Mouse (Mus musculus) neural tube, embryonic 12.5 days (tissue): ENCODE results near the gene Nlrp10. TPM values are rescaled to one million over a fixed set of nuclear protein-coding genes. Genes with fewer than 3 reads are reported as not detected.

ENCODE experiments used
- ATAC-seq: fragments of 200-750 bp; cut with Nextera tagmentation; 2 replicates; pipeline ENCODE4 v1.8.0; 2017; ENCODE audit warnings: low read depth, mild to moderate bottlenecking, moderate TSS enrichment, moderate library complexity; ENCODE audit not compliant: low FRiP score
- H3K27ac ChIP-seq: fragments of 300-500 bp; sonication (generic); 2 replicates; pipeline ENCODE4 v1.5.1; 2016
- H3K27me3 ChIP-seq: fragments of 300-500 bp; sonication (generic); replicated peaks from 2 replicates; pipeline ENCODE4 v1.6.1; 2016; ENCODE audit warnings: mild to moderate bottlenecking
- H3K36me3 ChIP-seq: fragments of 300-500 bp; sonication (generic); 2 replicates; pipeline ENCODE4 v1.6.1; 2016; ENCODE audit warnings: mild to moderate bottlenecking
- H3K4me1 ChIP-seq: fragments of 300-500 bp; sonication (generic); 2 replicates; pipeline ENCODE4 v1.6.1; 2016
- H3K4me2 ChIP-seq: fragments of 300-500 bp; sonication (generic); replicated peaks from 2 replicates; pipeline ENCODE4 v1.6.1; 2016; ENCODE audit warnings: mild to moderate bottlenecking
- H3K4me3 ChIP-seq: fragments of 300-500 bp; sonication (generic); 2 replicates; pipeline ENCODE4 v1.5.1; 2016
- H3K9ac ChIP-seq: fragments of 300-500 bp; sonication (generic); 2 replicates; pipeline ENCODE4 v1.6.1; 2016; ENCODE audit warnings: mild to moderate bottlenecking
- H3K9me3 ChIP-seq: fragments of 300-500 bp; sonication (generic); 2 replicates; pipeline ENCODE4 v1.6.1; 2016; ENCODE audit warnings: mild to moderate bottlenecking
- WGBS: fragments of 180-500 bp; shearing (Covaris S2); methylation state at CpG from one replicate; pipeline ENCODE4 v1.1.7; 2016; 5-methylcytosine and 5-hydroxymethylcytosine counted together
- polyA plus RNA-seq: library from polyadenylated mRNA; unstranded; fragments of >200 nt; fragmentation: Nextera tagmentation; extraction: Ambion mirVana; gene quantifications from 2 replicates; pipeline ENCODE4 v1.2.1, GENCODE M21; 2016

Gene Nlrp10
- not detected in 2 replicates for polyA plus RNA-seq

DNA sequence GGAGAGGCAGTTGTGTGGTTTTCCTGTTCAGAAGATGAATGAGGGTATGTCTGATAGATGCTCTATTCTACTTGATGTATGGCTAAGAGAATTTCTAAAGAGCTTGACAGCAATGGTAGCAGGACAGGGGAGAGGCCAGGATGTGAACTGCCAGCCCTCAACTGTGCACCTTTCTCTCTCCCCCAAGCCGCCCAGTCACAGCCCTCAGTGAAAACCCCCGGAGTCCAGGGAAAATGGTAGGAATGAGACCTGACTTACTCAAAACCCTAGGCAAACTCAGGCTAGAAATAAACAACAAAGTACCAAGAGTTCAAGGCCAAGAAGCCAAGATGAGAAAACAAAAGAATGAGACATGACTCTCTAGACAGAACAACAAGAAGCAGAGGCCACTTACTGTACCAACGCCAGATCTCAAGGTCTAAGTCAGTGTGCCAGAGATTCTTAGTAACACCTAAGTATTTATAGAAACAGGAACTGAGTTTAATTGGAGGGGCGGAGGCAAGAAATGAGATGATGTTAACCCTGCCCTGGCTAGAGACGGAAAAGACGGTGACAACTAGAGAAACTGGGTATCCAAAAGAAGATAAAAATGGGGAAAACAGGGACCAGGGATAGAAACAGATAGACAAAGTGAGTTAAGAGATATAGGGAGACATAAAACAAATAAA, at the start of gene Nlrp10:
TSS of gene Nlrp10 (minus strand) at position 453 of the 668 bp plus-strand sequence.
- Histone ChIP-seq H3K4me1 (peaks cover 1% of the 10 kb centered on the region; the same call in 1 of the 2 replicates), H3K9me3 (no peaks in the 10 kb centered on the region), H3K4me2 (no peak within 1 kb of the TSS), H3K27me3 (no peaks in the 10 kb centered on the region), H3K9ac (no peak within 1 kb of the TSS), H3K4me3 (no peak within 1 kb of the TSS), H3K27ac (no peak within 1 kb of the TSS), H3K36me3 (no peaks in the 10 kb centered on the region)
- 81% methylated on average over 6 of the region's 6 CpGs for WGBS
- ATAC-seq = no peak

DNA sequence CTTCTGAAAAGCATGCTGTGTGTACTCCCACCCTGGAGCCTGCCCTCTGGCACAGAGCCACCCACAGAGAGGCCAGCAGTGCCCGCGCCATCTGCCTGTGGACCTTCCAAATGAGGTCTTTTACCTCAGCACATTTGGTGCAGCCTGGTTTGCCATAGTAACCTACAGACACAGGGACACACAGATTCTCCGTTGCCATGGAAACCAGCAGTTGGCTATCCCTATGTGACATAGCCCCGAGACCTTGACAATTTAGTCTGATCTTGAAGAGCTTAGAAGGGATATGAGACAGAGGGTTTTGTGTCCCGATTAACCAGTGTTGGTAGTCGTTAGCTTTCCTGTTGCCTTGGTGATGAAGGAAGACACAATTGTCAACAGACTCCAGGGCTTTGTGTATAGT, 42.3 kb upstream of the Nlrp10 start:
- Histone ChIP-seq H3K27me3 (peaks cover 11% of the 10 kb centered on the region), H3K27ac (no peak overlapping the region), H3K9me3 (no peaks in the 10 kb centered on the region), H3K4me2 (0 out of 2 replicates have a peak overlapping the region, but pooled peaks have one; percentile 8), H3K9ac (no peak overlapping the region), H3K4me3 (no peak overlapping the region), H3K4me1 (peaks cover 12% of the 10 kb centered on the region), H3K36me3 (no peaks in the 10 kb centered on the region)
- 29% methylated on average over 6 of the region's 6 CpGs for WGBS
- peak; percentile 87 for ATAC-seq

DNA sequence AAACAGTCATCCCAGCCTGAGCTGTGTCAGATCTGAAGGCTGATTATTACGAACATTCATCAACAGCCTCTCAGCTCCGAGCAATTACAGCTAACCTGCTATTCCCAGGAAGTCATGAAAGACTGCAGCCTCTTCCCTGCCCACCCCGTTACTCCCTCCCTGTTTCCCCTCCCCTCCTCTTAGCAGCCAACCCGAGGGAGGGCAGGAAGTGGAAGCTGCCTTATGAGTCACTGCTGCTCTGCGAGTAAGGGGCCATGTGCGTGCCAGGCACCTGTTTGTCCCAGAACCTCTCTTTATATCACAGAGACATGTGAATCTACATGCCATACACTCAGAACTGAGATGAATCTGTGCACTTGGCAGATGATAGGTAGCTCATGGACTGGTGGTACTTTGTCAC, 38.2 kb upstream of the Nlrp10 start:
- Histone ChIP-seq H3K4me2 (no peak overlapping the region), H3K27ac (no peak overlapping the region), H3K36me3 (no peaks in the 10 kb centered on the region), H3K4me3 (no peak overlapping the region), H3K27me3 (peaks cover 11% of the 10 kb centered on the region), H3K9ac (no peak overlapping the region), H3K4me1 (peaks cover 17% of the 10 kb centered on the region), H3K9me3 (no peaks in the 10 kb centered on the region)
- no peak for ATAC-seq
- WGBS = 48% methylated on average over 6 of the region's 6 CpGs

DNA sequence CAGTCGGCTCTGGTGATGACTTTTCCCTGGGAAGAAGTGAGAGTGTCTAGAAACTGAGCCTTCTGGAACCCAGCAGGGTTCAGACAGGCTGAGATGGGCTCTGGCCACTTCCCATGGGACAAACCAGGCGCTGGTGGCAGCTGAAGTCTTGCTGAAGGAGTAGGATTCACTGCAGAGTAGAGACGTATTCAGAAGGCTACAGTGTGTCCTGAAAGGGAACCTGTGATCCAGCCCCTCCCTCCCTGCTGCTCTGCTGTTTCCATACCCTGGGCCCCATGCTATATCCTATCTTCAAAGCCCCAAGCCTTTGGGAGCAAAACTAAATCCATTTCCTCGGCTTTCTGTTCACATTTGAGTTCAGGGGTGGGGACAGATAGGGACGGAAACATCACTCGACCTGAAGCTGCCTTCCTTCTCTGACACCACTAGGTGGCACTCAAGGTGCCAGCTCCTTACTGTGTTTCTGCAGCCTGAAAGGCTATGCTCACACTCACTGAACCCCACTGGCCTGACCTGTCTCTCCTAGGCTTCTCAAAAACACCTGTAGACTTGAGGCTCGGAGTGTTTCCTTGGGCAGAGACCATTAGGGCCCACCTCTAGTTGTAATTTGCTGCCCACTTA, 36.9 kb upstream of the Nlrp10 start:
- Histone ChIP-seq H3K9me3 (no peaks in the 10 kb centered on the region), H3K4me3 (no peak overlapping the region), H3K36me3 (no peaks in the 10 kb centered on the region), H3K27me3 (peaks cover 11% of the 10 kb centered on the region), H3K27ac (no peak overlapping the region), H3K4me2 (no peak overlapping the region), H3K9ac (no peak overlapping the region), H3K4me1 (peaks cover 6% of the 10 kb centered on the region)
- peak; percentile 61 for ATAC-seq
- 34% methylated on average over 7 of the region's 7 CpGs for WGBS

DNA sequence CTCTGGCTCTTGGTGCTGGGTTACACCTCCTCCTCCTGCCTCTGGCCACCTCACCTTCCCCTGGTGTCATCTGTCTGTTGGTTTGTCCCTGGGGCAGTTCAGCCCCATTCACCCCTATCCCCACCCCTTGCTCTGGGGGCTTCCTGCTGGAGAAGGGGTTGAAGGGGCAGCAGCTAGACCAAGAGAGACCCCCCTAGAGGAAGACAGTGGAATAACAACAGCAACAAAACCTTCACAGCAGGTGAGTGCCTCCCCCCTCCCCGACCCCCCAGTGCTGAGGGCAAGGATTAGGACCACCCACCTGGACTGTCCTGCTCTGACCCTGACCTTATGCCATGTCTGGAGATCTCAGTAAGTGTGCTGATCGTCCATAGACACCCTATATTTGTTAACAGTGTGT, 36.0 kb upstream of the Nlrp10 start:
- H3K4me3 ChIP-seq = no peak overlapping the region
- no peak overlapping the region for H3K9ac ChIP-seq
- H3K4me1 ChIP-seq = peaks cover 5% of the 10 kb centered on the region; the same call in 1 of the 2 replicates
- no peaks in the 10 kb centered on the region for H3K9me3 ChIP-seq
- no peak overlapping the region for H3K27ac ChIP-seq
- H3K4me2 ChIP-seq = no peak overlapping the region
- peaks cover 6% of the 10 kb centered on the region for H3K27me3 ChIP-seq
- 51% methylated on average over 2 of the region's 2 CpGs for WGBS
- no peaks in the 10 kb centered on the region for H3K36me3 ChIP-seq
- ATAC-seq = 0 out of 2 replicates have a peak, but pooled peaks have one; percentile 14

DNA sequence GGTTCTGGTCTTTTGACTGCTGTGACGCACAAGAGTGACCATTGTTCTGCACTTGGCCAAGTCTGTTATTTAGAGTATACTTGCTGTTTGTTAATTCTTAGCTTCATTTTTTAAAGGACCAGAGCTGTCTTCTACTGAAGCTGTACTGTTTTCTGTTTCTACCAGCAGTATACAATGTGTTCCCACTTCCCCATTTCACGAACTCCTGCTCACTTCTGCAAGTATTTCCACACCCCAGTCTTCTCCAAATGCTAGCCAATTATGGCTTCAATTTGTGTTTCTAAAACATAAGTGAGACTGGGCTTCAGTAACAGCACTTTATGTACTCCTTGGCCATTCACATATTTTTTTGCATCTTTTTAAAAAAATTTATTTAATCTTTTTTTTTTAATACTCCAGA, 27.8 kb upstream of the Nlrp10 start:
- ATAC-seq = no peak
- no peaks in the 10 kb centered on the region for H3K4me1 ChIP-seq
- no peaks in the 10 kb centered on the region for H3K36me3 ChIP-seq
- H3K9ac ChIP-seq = no peak overlapping the region
- no peak overlapping the region for H3K4me3 ChIP-seq
- 77% methylated on average over 2 of the region's 2 CpGs for WGBS
- peaks cover 4% of the 10 kb centered on the region; the same call in 1 of the 2 replicates for H3K27me3 ChIP-seq
- H3K9me3 ChIP-seq = no peaks in the 10 kb centered on the region
- H3K27ac ChIP-seq = no peak overlapping the region
- no peak overlapping the region for H3K4me2 ChIP-seq

DNA sequence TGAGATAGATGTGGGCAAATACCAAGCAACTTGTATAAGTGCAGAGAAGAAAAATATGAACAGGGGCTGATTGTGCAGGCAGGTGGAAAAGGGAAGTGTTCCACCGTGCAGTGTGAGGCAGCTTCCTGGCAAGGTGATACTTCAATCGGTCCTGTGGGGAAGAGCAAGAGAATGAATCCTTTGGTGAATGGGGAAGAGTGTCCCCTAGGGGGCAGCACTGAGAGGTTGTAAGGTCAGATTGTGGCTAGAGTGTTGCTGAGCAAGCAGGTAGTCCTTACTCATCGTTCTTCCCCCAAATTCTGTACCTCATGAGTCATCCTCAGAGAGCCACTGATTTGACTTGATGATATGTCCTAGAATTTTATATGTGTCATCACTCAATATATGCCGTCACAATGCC, 24.2 kb upstream of the Nlrp10 start:
- Histone ChIP-seq H3K4me3 (no peak overlapping the region), H3K4me1 (peaks cover 13% of the 10 kb centered on the region), H3K36me3 (no peaks in the 10 kb centered on the region), H3K27ac (no peak overlapping the region), H3K4me2 (no peak overlapping the region), H3K9ac (no peak overlapping the region), H3K9me3 (no peaks in the 10 kb centered on the region), H3K27me3 (peaks cover 36% of the 10 kb centered on the region)
- 56% methylated on average over 4 of the region's 4 CpGs for WGBS
- no peak for ATAC-seq

DNA sequence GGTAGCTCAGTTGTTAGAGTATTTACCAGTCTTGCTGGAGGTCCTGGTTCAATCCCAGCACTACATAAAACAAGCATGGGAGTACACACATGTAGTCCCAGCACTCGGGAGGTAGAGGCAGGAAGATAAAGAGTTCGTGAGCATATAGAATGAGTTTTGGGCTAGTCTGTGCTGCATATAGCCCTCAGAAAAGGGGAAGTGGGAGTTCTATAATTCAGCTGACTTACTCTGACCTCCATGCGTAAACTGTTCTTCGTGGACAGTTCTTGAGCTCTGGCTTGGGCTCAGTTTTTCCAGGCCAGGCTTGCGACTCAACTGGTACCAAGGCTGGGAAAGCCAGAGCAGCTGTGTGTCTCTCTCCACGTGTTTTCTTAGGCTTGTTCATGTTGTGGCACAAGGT, 22.8 kb upstream of the Nlrp10 start:
- WGBS = 81% methylated on average over 6 of the region's 6 CpGs
- no peaks in the 10 kb centered on the region for H3K36me3 ChIP-seq

DNA sequence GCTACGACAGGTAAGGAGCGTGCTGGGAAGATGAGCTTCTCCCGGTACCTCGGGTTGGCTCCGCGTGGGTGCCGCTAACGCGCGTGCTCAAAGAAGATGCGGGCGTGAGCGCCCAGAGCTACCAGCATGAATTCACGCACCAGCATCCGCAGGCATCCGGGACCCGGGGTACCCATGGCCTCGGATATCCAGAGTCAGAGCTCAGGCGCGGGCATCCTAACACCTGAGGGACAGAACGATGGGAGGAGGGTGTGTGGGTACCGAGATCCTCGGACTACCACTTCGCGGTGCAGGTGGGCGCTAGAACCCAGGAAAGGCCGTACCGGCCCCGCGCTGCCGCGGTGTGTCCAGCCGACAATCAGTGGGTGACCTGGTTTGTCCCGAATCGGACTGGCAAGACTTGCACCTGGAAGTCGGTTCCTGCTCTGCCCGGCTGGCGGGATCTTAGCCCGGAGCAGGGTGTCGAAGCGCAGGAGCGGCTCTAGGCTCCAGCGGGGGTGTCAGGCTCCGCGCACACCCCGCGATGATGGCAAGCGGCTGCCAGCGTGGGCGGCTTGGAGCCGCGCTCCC, 20.9 kb upstream of the Nlrp10 start:
- WGBS = under 1% methylated on average over 52 of the region's 52 CpGs
- Histone ChIP-seq H3K4me2 (peak overlapping the region; percentile 98), H3K9ac (peak overlapping the region; percentile 58), H3K27ac (no peak overlapping the region), H3K4me3 (peak overlapping the region; percentile 56), H3K4me1 (peaks cover 13% of the 10 kb centered on the region), H3K9me3 (no peaks in the 10 kb centered on the region), H3K36me3 (no peaks in the 10 kb centered on the region), H3K27me3 (peaks cover 38% of the 10 kb centered on the region)
- ATAC-seq = peak; percentile 67

More for the DNA sequence above, 22.8 kb upstream of the Nlrp10 start:
- Histone ChIP-seq H3K4me3 (no peak overlapping the region), H3K4me1 (peaks cover 13% of the 10 kb centered on the region), H3K9me3 (no peaks in the 10 kb centered on the region), H3K4me2 (no peak overlapping the region), H3K27me3 (peaks cover 38% of the 10 kb centered on the region), H3K9ac (no peak overlapping the region), H3K27ac (no peak overlapping the region)
- ATAC-seq = no peak

DNA sequence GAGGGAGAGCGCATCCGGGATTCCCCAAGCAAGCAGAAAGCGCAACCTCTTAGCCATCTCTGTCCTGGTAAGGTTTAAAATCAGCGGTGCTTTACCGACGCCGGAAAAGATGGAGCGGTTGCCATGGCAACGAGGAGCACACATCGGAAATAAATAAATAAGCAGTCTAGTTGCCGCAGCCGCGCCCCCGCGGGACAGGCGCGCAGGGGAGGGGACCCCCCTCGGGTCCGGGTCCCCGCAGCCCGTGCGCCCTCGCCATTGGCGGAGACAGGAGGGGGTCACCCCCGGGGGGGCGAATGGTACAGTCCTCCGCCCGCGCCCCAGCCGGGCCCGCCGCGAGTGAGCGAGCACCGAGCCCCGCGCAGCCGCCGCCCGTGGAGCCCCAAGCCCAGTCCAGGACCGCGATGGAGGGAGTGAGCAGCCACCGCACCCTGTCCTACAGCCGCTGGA, 20.4 kb upstream of the Nlrp10 start, which contains the start of gene Tub:
TSS of gene Tub (plus strand) at position 27 of the 450 bp plus-strand sequence.
- Histone ChIP-seq H3K4me2 (peak within 1 kb of the TSS; percentile 98), H3K4me1 (peaks cover 13% of the 10 kb centered on the region), H3K9ac (peak within 1 kb of the TSS; percentile 58), H3K36me3 (no peaks in the 10 kb centered on the region), H3K9me3 (no peaks in the 10 kb centered on the region), H3K27ac (no peak within 1 kb of the TSS), H3K27me3 (peaks cover 38% of the 10 kb centered on the region), H3K4me3 (peak within 1 kb of the TSS; percentile 56)
- 2% methylated on average over 42 of the region's 44 CpGs for WGBS
- ATAC-seq = peak; percentile 79

DNA sequence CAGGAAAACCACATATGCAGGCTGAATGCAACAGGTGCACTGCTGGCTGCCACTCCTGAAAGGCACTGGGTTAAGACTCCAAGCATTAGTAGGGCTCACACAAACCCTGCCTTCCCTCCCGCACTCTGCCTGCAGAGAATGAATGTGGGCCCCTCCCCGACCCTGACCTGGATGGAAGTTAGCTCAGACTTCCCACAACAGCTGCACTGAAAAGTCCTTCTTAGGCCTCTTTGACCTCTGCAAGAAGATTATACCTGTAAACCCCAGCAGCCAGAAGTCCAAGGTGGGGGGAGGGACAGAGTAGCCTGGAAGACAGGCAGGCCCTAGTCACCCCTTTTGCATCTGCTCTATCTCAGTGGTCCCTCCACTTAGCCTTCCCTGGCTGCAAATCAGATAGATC, 19.3 kb upstream of the Nlrp10 start:
- Histone ChIP-seq H3K27me3 (peaks cover 38% of the 10 kb centered on the region), H3K4me2 (no peak overlapping the region), H3K36me3 (0 out of 2 replicates have a peak, but pooled peaks cover under 1% of the 10 kb centered on the region), H3K9me3 (no peaks in the 10 kb centered on the region), H3K9ac (no peak overlapping the region), H3K27ac (no peak overlapping the region), H3K4me3 (no peak overlapping the region), H3K4me1 (peaks cover 13% of the 10 kb centered on the region)
- 37% methylated on average over 2 of the region's 2 CpGs for WGBS
- no peak for ATAC-seq

DNA sequence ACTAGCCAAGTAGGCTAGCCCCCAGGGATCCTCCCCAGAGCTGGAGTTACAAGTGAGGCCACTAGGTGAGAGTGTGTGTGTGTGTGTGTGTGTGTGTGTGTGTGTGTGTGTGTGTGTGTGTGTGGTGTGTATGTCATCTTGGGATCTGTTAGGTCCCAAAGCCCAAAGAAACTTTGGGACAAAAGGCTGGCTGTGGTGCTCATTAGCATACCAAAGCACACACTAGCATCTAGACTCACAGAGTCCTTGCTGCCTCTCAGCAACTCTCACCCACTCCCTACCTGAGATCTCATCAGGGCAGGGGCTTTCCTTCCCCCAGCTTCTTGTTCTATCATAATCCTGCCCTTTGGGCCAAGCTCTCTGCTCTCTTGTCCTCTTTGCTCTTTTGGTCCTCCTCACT, 18.6 kb upstream of the Nlrp10 start:
- Histone ChIP-seq H3K9me3 (no peaks in the 10 kb centered on the region), H3K4me3 (no peak overlapping the region)

More for the DNA sequence above, 18.6 kb upstream of the Nlrp10 start:
- Histone ChIP-seq H3K36me3 (0 out of 2 replicates have a peak, but pooled peaks cover 2% of the 10 kb centered on the region), H3K27ac (no peak overlapping the region), H3K9ac (no peak overlapping the region), H3K4me2 (no peak overlapping the region), H3K27me3 (peaks cover 38% of the 10 kb centered on the region), H3K4me1 (peaks cover 13% of the 10 kb centered on the region)
- no peak for ATAC-seq
